Mouse (Mus musculus): Measurements from ENCODE around the gene Stag1. TPM values are rescaled to one million over a fixed set of nuclear protein-coding genes. Genes with fewer than 3 reads are reported as not detected.
"Not testable (repeated sequence)": the region's sequence is repeated elsewhere in the genome, so short reads cannot be mapped to it uniquely, and the experiment has no call there.

The Stag1 gene
- polyA plus RNA-seq, 1 experiment from 2014 or later, result 70.3 TPM

DNA sequence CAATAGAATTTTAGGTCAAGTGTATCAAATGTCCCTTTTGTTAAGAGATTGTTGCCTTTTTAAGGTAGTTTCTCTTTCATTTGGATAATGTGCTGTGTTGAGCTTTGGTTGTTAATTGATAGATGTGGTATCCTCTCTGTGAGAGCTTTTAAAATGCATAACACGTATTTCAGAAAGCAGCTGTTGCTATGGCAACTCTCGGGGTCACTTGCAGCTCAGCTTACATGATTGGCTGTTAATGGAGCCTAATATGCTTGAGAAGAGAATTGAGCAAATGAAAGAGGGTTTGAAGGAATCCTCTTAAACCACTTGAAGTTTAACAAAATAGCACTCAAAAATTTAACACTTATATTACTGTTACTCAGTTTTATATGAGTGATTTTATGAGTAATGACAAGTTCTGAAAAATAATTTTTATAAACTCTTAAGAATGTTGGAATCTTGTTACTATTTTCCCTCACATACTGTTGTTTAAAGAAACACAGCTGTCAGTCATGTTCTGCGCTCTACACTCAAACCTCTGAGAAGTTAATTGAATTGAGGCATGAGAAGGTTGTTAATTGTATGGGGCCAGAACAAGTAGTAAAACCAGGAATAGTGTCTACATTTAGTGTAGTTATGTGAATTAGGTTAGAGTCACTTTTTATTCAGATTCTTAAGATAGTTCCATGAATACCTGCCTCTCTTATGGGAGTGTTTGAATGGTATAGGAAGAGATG, 88.3 kb downstream of the Stag1 start:
- 32% methylated on average over 3 of the region's 3 CpGs for WGBS
- H3K9me3 ChIP-seq (ENCODE audit: control insufficient read depth, low read depth, low read length), result no peaks in the 10 kb centered on the region
- ATAC-seq (ENCODE audit: insufficient number of reproducible peaks, insufficient read depth, low FRiP score, low read depth), result no peak
- H3K36me3 ChIP-seq (ENCODE audit: control insufficient read depth, insufficient read depth, low read length), result no peaks in the 10 kb centered on the region
- H3K4me3 ChIP-seq (ENCODE audit: low read depth, low read length), result no peak overlapping the region
- no peak overlapping the region for H3K4me2 ChIP-seq (replicated peaks; ENCODE audit: low read depth, low read length)
- H3K9ac ChIP-seq (replicated peaks; ENCODE audit: low read depth, low read length), result no peak overlapping the region
- H3K27ac ChIP-seq (ENCODE audit: low read length), result no peak overlapping the region
- H3K4me1 ChIP-seq (ENCODE audit: control insufficient read depth, insufficient read depth, low read length), result no peaks in the 10 kb centered on the region
- no peaks in the 10 kb centered on the region for H3K27me3 ChIP-seq (ENCODE audit: control insufficient read depth, insufficient read depth, low read length)

GRCm38 (mm10) chr9:100689765-100690316, 92.2 kb downstream of the Stag1 start:
- H3K9me3 ChIP-seq (ENCODE audit: control insufficient read depth, low read depth, low read length), result no peaks in the 10 kb centered on the region
- no peaks in the 10 kb centered on the region for H3K4me1 ChIP-seq (ENCODE audit: control insufficient read depth, insufficient read depth, low read length)
- ATAC-seq (ENCODE audit: insufficient number of reproducible peaks, insufficient read depth, low FRiP score, low read depth), result no peak
- no peak overlapping the region for H3K4me2 ChIP-seq (replicated peaks; ENCODE audit: low read depth, low read length)
- no peaks in the 10 kb centered on the region for H3K27me3 ChIP-seq (ENCODE audit: control insufficient read depth, insufficient read depth, low read length)
- WGBS, result 82% methylated on average over 3 of the region's 3 CpGs
- no peak overlapping the region for H3K27ac ChIP-seq (ENCODE audit: low read length)
- no peaks in the 10 kb centered on the region for H3K36me3 ChIP-seq (ENCODE audit: control insufficient read depth, insufficient read depth, low read length)
- no peak overlapping the region for H3K4me3 ChIP-seq (ENCODE audit: low read depth, low read length)
- no peak overlapping the region for H3K9ac ChIP-seq (replicated peaks; ENCODE audit: low read depth, low read length)

DNA sequence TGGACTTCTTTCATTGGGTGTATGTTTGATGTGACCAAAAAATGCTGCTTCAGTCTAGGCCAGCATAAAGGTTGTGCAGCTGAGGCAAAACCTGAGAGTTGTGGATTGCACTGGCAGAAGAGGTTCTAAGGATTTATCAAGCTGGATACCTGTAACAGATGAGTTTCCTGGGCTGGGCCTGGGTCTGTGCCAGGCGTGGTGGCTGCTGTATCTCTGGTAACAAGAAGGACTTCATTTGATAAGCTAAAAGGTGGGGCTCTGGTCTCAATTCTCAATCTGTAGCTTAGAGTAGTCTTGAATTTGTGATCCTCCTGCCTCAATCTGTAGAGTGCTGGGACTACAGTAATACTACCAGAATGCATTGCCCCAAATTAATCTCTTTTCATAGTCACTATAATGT, 94.6 kb downstream of the Stag1 start:
- WGBS, result 83% methylated on average over 1 of the region's 1 CpGs
- H3K27ac ChIP-seq (ENCODE audit: low read length), result no peak overlapping the region

DNA sequence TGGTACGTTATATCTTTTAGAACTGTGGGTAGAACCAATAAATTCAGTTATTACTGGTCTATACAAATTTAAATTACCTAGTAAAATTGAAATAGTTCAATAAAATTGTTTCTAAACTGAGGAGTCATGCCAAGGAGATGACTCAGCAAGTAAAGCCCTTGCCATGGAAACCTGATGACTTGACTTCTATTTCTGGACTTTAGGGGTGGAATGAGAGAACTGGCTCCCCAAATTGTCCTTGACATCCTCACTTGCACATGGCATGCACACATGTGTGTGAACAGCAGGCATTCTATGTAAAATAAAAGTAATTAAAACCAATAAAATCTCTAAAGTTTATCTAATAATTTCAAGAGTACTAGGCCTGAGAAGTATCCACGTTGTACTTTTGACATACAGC, 98.9 kb downstream of the Stag1 start:
- 82% methylated on average over 2 of the region's 2 CpGs for WGBS
- no peak overlapping the region for H3K27ac ChIP-seq (ENCODE audit: low read length)
- no peak overlapping the region for H3K9ac ChIP-seq (replicated peaks; ENCODE audit: low read depth, low read length)
- H3K27me3 ChIP-seq (ENCODE audit: control insufficient read depth, insufficient read depth, low read length), result no peaks in the 10 kb centered on the region
- no peak overlapping the region for H3K4me3 ChIP-seq (ENCODE audit: low read depth, low read length)
- H3K4me1 ChIP-seq (ENCODE audit: control insufficient read depth, insufficient read depth, low read length), result no peaks in the 10 kb centered on the region; the same call in 1 of the 2 replicates
- H3K36me3 ChIP-seq (ENCODE audit: control insufficient read depth, insufficient read depth, low read length), result no peaks in the 10 kb centered on the region
- no peak overlapping the region for H3K4me2 ChIP-seq (replicated peaks; ENCODE audit: low read depth, low read length)
- ATAC-seq (ENCODE audit: insufficient number of reproducible peaks, insufficient read depth, low FRiP score, low read depth), result no peak
- H3K9me3 ChIP-seq (ENCODE audit: control insufficient read depth, low read depth, low read length), result no peaks in the 10 kb centered on the region

More for the DNA sequence above, 94.6 kb downstream of the Stag1 start:
- H3K27me3 ChIP-seq (ENCODE audit: control insufficient read depth, insufficient read depth, low read length), result no peaks in the 10 kb centered on the region
- no peak overlapping the region for H3K4me3 ChIP-seq (ENCODE audit: low read depth, low read length)
- ATAC-seq (ENCODE audit: insufficient number of reproducible peaks, insufficient read depth, low FRiP score, low read depth), result no peak
- H3K9ac ChIP-seq (replicated peaks; ENCODE audit: low read depth, low read length), result no peak overlapping the region
- no peaks in the 10 kb centered on the region; the same call in 1 of the 2 replicates for H3K4me1 ChIP-seq (ENCODE audit: control insufficient read depth, insufficient read depth, low read length)
- no peak overlapping the region for H3K4me2 ChIP-seq (replicated peaks; ENCODE audit: low read depth, low read length)
- no peaks in the 10 kb centered on the region for H3K36me3 ChIP-seq (ENCODE audit: control insufficient read depth, insufficient read depth, low read length)
- H3K9me3 ChIP-seq (ENCODE audit: control insufficient read depth, low read depth, low read length), result no peaks in the 10 kb centered on the region

- no peaks in the 10 kb centered on the region; the same call in 1 of the 2 replicates for H3K36me3 ChIP-seq (ENCODE audit: control insufficient read depth, insufficient read depth, low read length)
- H3K4me1 ChIP-seq (ENCODE audit: control insufficient read depth, insufficient read depth, low read length), result no peaks in the 10 kb centered on the region
- H3K27me3 ChIP-seq (ENCODE audit: control insufficient read depth, insufficient read depth, low read length), result no peaks in the 10 kb centered on the region
- H3K9me3 ChIP-seq (ENCODE audit: control insufficient read depth, low read depth, low read length), result no peaks in the 10 kb centered on the region
- no peak overlapping the region for H3K4me2 ChIP-seq (replicated peaks; ENCODE audit: low read depth, low read length)
- no peak overlapping the region for H3K9ac ChIP-seq (replicated peaks; ENCODE audit: low read depth, low read length)
- no peak overlapping the region for H3K4me3 ChIP-seq (ENCODE audit: low read depth, low read length)
- no peak for ATAC-seq (ENCODE audit: insufficient number of reproducible peaks, insufficient read depth, low FRiP score, low read depth)
- WGBS, result 91% methylated on average over 1 of the region's 1 CpGs
- H3K27ac ChIP-seq (ENCODE audit: low read length), result no peak overlapping the region
These were observed 110.0 kb downstream of the Stag1 start for GRCm38 (mm10) chr9:100707644-100708043.

DNA sequence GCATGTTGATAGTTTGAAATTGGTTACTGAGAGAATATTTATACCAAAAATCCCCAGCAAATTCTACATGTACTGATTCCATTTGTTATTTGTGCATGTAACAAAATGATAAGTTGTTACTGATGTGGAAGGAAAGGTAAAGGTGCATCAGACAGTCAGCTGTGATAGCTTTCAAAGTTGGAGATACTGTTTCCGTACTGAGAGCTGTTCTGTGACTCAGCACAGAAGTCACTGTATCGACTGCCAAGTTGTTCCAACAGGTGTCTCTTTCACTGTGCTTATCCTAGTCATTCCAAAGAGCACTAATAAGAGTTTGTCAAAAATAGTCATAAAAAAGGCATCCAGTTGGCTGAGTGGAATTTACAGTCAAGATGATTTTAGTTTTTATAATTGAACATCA, 114.1 kb downstream of the Stag1 start:
- H3K9me3 ChIP-seq (ENCODE audit: control insufficient read depth, low read depth, low read length), result no peaks in the 10 kb centered on the region

GRCm38 (mm10) chr9:100724832-100725231, 127.2 kb downstream of the Stag1 start:
- H3K4me2 ChIP-seq (replicated peaks; ENCODE audit: low read depth, low read length); H3K4me1 ChIP-seq (ENCODE audit: control insufficient read depth, insufficient read depth, low read length); H3K9me3 ChIP-seq (ENCODE audit: control insufficient read depth, low read depth, low read length); H3K27ac ChIP-seq (ENCODE audit: low read length); ATAC-seq (ENCODE audit: insufficient number of reproducible peaks, insufficient read depth, low FRiP score, low read depth); H3K4me3 ChIP-seq (ENCODE audit: low read depth, low read length); H3K27me3 ChIP-seq (ENCODE audit: control insufficient read depth, insufficient read depth, low read length); H3K9ac ChIP-seq (replicated peaks; ENCODE audit: low read depth, low read length); H3K36me3 ChIP-seq (ENCODE audit: control insufficient read depth, insufficient read depth, low read length): not testable (repeated sequence)
- WGBS, result 90% methylated on average over 2 of the region's 2 CpGs

More for the DNA sequence above, 114.1 kb downstream of the Stag1 start:
- 64% methylated on average over 2 of the region's 2 CpGs for WGBS
- Histone ChIP-seq H3K36me3 (ENCODE audit: control insufficient read depth, insufficient read depth, low read length) (no peaks in the 10 kb centered on the region; the same call in 1 of the 2 replicates), H3K27me3 (ENCODE audit: control insufficient read depth, insufficient read depth, low read length) (no peaks in the 10 kb centered on the region), H3K27ac (ENCODE audit: low read length) (no peak overlapping the region), H3K4me3 (ENCODE audit: low read depth, low read length) (no peak overlapping the region), H3K4me2 (replicated peaks; ENCODE audit: low read depth, low read length) (no peak overlapping the region), H3K4me1 (ENCODE audit: control insufficient read depth, insufficient read depth, low read length) (no peaks in the 10 kb centered on the region), H3K9ac (replicated peaks; ENCODE audit: low read depth, low read length) (no peak overlapping the region)
- ATAC-seq (ENCODE audit: insufficient number of reproducible peaks, insufficient read depth, low FRiP score, low read depth), result no peak

DNA sequence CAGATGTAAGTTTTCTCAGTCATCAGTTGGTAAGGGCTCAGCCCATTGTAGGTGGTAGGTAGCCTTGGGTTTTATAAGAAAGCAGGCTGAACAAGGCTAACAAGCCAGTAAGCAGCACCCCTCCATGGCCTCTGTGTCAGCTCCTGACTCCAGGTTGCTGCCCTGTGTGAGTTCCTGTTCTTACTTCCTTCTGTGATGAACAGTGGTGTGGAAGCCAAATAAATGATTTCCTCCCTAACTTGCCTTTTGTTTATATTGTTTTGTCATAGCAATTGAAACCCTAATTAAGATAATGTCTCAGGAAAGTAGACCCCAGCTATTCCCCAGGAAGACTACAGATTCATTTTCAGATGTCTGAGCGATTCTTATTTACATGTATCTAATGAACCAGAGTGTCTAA, 134.2 kb downstream of the Stag1 start:
- Histone ChIP-seq H3K27me3 (ENCODE audit: control insufficient read depth, insufficient read depth, low read length) (no peaks in the 10 kb centered on the region), H3K36me3 (ENCODE audit: control insufficient read depth, insufficient read depth, low read length) (no peaks in the 10 kb centered on the region), H3K9me3 (ENCODE audit: control insufficient read depth, low read depth, low read length) (no peaks in the 10 kb centered on the region), H3K4me2 (replicated peaks; ENCODE audit: low read depth, low read length) (no peak overlapping the region), H3K9ac (replicated peaks; ENCODE audit: low read depth, low read length) (no peak overlapping the region), H3K4me3 (ENCODE audit: low read depth, low read length) (no peak overlapping the region), H3K27ac (ENCODE audit: low read length) (no peak overlapping the region), H3K4me1 (ENCODE audit: control insufficient read depth, insufficient read depth, low read length) (no peaks in the 10 kb centered on the region)
- no peak for ATAC-seq (ENCODE audit: insufficient number of reproducible peaks, insufficient read depth, low FRiP score, low read depth)
- WGBS, result 90% methylated on average over 1 of the region's 1 CpGs
